Mouse (Mus musculus): ENCODE data around the gene 4930507D05Rik.

GRCm38 (mm10) chr10:62404901-62405300, 44.4 kb upstream of the 4930507D05Rik start:
- TF ChIP-seq POLR2A (IDR thresholded peaks at IDR 0.05; ENCODE audit: borderline replicate concordance, extremely low read depth, insufficient read depth, insufficient read length, poor library complexity, severe bottlenecking): no peak
- no peak for TF ChIP-seq CTCF (IDR thresholded peaks at IDR 0.05; ENCODE audit: borderline replicate concordance, extremely low read depth, insufficient read depth, insufficient read length)
